Mouse (Mus musculus) layer of hippocampus, adult 8-10 months (tissue): ENCODE results near the gene Rfx2. TPM values are rescaled to one million over a fixed set of nuclear protein-coding genes. Genes with fewer than 3 reads are reported as not detected.

Experiments
- DNase-seq, 2 experiments: peaks; one replicate each; pipeline ENCODE4 v3.0.0; 2022; ENCODE audit warnings: low spot score in 2 of 2
- total RNA-seq, 4 experiments: library from RNA; stranded (reverse); gene quantifications; 2 replicates each; pipeline ENCODE4 v1.2.4; 2022

Rfx2 gene
- total RNA-seq, 4 experiments from 2014 or later, result 4.3 to 6.0 (median 5.0) TPM

DNA sequence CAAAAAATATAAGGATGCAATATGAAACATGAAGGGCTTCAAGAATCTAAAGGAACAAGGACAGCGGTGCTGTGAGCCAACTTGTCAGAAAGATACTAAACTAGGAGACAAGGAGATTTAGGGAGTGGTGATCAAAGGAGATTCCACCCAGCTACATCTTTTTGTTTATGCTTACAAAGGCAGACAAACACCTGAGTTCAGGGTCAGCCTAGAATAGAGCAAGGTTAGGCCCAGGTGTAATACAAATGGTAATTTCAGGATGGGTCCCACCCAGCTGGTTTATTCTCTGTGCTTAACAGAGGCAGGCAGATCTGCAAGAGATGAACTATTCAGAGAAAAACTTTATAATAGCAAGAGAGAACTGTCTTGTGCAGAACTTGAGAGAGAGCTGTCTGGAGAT is 2.6 kb upstream of the Rfx2 start:
- DNase-seq, result no peak

DNA sequence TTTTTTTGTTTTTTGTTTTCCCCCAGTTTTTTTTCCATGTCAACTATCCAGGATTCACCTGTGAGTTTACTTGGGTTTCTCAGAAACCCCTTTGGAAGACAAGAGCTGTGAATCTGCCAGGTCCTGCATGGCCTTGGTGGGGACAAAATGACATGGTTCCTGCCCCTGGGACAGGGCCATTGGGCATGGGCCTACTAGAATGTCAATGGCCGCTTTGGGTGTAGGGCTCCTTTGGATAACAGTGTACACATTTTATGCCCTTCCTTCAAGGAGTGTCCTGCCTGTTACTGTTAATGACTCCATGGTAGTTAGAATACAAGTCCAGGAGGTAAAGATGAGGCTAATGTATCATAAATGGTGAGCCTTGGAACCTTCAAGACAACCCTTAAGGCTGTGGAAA is 2.1 kb upstream of the Rfx2 start:
- no peak for DNase-seq

DNA sequence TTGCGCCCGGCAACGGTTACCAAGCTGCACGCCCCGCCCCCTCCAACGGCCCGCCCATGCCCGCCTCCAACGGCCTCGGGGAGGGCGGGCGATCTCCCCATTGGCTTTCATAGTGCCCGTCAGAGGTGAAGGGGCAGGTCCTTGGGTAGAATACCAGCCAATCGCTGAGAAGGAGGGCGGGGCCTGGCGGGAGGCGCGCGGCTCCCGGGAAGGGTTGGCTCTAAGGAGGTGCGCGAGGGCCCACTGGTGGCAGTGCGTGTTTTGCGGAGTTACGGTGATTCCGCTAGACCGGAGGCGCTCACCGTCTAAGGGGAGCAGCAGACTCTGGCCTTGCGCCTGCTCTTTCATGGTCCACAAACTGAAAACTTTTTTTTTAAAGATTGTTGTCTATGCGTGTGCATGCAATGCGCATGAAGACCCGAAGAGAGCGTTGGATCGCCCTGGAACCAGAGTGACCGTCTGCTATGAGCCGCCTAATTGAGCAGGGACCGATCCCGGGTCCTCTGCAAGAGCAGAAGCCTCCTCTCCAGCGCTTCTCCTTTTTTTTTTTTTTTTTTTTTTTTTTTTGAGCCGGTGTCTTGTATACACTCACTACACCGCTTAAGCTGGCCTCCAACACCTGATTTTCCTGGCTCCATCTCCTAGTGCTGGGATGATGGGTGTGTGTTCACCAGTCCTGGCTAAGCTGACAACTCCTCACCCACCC is 451 bp upstream of the Rfx2 start:
- peak; percentile 97 to 98 for DNase-seq

DNA sequence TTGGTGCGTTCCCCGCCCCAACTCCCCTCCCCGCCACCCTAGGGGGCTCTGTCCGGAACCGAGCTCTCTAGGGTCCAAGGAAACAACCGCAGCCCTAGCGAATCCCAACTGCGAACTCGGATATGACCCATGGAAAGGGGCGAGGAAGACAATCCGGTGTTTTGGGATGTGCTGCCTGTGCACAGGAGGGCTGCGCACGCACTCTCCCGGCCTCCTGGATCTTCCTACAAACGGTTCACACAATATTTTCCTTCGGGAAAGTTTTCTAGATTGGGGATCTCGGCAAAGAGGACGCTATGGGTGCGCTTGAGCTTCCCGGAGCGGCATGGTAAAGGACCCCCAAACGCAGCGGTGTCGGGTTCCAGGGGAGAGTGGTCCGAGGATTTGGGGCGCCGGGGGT is 1.0 kb downstream of the Rfx2 start:
- no peak for DNase-seq

DNA sequence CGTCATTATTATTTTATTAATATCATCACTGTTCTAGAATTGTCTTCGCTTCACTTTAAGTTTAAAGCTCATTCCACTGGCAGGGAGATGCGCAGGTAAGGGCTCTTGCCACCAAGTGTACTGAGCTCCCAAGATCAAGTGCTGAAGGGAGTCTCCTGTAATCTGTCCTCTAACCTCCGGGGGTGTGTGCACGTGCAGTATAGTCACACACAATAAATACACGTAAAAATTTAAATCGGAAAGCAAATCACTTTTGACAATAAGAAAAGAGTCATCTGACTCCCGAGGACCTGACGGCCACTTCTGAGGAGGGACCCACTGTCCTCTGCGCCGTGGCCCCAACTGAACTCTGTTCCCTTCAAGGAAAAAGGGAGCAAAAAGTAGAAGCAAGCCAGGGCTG is 1.6 kb downstream of the Rfx2 start:
- no peak for DNase-seq

DNA sequence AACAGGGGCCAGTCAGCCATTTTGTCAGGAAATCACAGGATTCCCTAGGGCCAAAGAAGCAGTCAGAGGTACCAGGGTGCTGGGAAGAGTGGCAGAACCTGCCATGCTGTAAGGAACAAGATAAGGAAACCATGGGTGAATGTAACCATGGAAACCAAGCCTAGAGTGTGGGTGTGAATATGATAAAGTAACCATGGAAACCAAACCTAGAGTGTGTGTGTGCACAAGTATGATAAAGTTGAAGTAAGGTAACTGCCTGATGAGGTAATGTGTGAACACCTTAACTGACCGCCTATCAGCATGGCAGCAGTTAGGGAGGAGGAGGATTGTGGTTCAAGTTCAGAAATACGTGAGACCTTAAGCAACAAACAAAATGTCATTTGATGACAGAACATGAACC is 4.1 kb downstream of the Rfx2 start:
- DNase-seq, result no peak

DNA sequence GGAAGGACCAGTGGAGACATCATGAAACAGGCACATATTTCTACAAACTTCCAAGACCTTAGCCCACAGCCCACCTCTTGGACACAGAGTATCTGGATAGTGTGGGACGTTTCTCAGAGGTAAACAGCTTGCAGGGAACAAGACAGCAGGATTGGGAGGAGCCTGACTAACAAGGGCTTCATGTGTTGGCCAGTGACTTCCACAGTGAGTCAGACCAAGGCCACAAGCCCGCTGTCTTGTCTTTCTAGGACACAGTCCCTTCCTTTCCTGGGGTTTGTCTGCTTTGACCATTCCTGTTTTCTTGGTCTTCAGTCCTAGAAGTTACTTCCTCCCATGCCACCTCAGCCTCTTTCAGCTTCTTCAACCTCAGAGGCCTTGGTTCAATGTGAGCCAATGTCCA is 7.5 kb downstream of the Rfx2 start:
- no peak for DNase-seq

DNA sequence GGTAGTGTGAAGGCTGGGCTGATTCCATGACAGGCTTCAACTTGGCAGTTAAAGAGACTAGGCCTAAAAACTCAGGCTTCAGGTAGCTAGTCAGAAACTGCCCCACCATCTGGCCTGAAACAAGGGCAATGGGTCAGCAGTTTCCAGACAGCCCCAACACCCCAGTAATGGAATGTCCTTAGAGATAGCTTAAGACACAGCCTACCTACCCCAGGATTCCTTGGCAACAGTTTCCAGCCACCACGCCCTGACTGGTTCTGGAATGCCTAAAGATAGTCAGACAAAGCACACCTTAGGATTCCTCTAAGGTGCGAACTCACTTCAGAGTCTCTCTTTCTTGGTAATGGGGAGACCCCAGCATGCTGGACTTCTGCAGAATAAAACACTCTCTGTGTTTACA is 8.4 kb downstream of the Rfx2 start:
- no peak for DNase-seq

DNA sequence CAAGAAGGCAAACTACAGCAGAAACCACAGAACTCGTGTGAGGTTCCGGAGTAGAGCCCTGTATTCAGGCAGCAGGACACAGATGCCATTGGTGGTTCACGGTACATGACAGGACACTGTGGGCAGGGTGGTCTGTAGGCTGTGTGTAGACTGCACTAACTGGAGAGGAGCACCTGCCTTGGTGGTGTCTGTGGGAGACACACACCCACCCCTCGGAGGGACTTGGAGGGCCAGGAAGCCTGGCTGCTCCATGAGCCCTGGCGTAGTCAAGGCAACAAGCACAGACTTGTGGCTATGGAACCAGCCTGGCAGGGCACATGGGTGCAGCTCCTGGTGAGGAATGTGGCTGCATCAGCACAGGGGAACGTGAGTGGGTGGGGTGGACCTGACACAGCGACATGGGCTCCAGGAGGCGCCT is 11.1 kb downstream of the Rfx2 start:
- peak; percentile 52 for DNase-seq

DNA sequence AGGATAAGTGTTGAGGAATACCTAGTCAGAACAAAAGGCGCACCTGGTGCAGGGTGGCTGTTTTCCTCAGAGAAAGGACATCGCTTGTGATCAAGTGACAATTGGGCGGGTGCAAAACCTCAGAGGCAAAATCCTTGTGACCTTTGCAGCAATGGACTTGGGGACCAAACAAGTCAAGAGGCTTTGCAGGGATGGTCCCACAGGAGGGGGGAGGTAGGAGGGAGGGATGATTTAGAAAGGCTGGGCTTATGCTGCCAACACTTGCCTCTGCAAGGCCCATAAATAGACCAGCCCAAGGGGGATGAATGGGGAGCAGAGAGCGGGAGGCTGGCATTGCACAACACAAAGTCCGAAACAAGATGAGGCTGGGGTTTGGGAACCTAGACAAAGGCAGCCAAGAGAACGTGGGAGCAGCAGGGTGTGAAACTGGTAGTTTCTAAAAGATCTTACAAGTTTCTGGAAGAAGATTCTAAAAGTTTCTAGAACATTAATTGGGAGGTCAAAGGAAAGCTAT is 11.7 kb downstream of the Rfx2 start:
- DNase-seq, result no peak

DNA sequence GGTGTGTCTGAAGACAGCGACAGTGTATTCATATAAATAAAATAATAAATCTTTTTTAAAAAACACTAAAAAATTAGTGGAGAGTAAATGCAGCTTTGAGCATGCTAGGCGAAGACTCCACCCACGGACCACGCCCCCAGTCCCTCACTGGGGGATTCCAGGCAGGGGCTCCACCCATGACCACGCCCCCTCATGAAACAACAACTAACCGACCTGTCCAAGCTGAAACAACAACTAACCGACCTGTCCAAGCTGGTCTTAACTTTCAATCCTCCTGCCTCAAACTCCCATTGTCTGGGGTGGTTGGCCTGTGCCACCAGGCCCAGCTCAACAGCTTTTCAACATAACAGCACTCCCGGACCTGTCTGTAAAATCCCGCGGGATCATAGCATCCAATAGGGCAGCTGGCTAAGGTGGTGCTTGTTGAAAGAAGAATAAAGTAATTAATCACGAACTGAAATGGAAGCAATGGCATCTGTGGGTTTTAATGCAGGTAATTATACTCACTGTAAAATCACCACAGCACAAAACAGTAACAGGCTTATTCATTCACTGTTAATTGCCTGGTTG is 12.7 kb downstream of the Rfx2 start:
- DNase-seq, result no peak

DNA sequence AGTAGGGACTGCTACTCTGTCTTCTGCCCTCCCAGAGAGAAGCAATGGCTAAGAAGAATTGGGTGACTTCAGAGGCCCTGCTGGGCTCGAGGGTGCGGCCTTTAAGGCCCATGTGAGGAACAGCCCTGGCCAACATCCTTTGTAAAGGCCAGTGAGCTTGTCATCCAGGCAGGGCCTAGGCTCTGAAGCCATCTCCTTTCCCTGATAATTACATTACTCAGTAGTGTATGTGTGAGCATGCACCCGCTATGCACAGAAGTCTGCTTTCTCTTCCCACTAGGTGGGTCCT is 15.8 kb downstream of the Rfx2 start:
- DNase-seq, result no peak

DNA sequence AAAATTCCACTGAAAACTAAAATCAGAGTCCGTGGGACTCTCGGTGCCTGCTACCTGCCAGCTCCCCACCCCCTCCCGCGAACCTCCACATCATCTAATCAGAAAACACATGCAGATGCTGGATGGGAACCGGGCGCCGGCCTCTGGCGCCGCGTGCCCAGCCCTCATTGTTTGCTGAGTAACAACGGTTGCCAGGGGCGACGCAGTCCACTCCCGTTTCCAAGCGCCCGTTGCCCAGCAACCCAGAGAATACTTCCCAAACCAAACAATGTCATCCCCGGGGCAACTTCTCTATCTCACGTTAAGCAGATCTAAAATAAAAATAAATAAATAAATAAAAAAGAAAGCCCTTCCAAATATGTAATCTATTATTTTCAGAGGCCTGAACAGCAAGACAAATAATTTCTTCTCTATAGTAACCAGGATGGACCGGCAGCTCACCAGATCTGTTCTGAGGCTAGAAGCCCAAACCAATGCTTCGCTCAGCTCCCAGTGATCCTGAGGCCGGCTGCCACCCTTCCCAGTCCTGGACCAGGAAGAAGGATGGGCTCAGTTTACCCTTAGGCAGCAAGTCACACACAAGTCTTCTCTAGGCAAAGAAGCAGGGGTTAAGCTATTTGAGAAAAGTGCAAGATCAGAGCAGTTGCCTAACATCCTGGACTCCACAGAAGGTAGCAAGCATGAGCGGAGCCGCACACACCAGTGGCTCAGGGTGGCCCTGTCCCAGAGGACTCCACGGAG is 16.3 kb downstream of the Rfx2 start:
- peak; percentile 88 for DNase-seq

DNA sequence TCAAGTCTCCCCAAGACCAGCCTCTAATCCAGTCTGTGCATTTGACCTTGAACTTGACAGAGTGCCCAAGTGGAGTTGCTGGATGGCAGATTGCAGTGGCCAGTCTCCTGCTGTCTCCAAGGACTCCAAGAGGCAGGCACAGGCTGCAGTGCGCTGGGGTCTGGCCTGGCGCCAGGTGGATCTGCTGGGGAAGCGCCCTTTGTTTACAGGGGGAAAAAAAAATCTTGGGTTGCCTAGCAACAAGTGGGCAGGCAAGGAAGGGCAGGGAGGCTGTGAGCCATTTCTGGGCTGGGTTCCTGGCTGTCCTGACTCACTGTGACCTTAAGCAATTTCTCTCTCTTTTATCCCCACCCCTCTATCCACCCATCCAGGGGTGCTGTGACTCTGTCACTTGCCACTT is 20.6 kb downstream of the Rfx2 start:
- DNase-seq, result peak; percentile 81 to 82

DNA sequence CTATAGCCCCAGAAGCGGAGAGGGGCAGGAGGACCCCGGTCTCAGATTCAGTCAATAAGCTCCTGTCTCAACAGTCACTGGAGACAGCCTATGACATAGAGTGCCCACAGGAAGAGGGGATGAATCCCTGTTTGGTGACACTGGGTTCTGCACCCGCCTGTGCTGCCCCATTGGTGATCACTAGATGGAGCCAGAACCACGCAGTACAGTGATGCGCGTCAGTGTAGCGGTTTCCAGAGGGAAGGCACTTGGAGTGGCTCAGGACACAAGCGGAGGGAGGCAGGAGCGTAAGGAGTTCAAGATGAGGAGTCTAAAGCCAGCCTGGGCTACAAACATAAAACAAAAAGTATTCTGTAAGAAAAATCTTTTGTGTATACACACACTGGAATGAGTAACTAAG is 22.3 kb downstream of the Rfx2 start:
- peak; percentile 67 to 84 for DNase-seq

DNA sequence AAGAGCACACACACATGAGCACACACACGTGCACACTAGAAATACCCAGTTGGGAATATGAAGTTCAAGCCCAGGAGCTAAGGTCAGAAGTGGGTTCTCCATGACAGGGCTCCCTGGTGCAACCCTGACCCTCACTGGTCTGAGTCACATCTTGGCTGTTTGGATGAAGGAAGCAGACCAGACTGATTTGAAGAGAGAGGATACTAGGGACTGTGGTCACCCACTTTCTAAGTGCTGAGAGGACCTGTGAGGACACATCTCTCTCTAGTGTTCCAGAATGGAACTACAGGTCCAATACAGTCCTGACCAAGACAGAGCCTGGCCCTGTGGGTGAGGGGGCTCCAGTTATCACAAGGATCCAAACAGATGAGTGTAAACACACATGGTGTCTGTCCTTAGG is 25.0 kb downstream of the Rfx2 start:
- DNase-seq, result no peak

DNA sequence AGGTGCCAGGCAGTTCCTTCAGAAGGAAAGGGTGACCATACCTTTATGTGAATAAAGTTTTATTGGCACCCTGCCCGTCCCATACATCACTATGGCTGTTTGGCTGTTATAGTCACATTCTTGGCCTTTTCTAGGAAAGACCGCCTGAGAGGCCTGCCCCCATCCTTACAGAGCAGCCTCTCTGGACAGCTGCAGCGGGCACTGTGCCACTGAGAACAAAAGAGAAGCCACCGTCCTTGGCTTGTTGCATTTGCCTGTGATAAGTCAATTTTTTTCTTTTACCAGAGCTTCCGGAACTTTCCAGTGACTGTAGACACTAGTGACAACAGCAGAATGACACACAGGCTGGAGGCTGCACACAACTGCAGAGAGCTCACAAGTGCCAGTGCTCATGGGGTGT is 25.9 kb downstream of the Rfx2 start:
- DNase-seq, result no peak

DNA sequence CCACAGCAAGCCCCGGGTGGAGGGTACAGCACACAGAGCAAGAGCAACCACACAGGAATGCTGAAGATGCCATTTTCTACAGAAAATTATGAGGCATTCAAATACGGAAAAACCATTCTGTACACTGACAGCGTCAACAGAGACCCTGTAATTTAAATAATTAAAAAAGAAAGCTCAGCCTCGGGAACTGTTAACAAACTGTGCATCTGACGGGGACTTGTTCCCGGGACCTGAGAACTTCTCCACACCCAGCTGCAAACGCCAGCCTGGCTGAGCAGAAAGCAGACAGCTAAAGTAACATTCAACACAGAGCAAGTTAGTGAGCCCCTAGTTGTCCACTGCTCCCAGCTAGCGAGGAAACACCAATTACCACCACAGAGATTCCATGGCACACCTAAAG is 28.7 kb downstream of the Rfx2 start:
- no peak for DNase-seq

DNA sequence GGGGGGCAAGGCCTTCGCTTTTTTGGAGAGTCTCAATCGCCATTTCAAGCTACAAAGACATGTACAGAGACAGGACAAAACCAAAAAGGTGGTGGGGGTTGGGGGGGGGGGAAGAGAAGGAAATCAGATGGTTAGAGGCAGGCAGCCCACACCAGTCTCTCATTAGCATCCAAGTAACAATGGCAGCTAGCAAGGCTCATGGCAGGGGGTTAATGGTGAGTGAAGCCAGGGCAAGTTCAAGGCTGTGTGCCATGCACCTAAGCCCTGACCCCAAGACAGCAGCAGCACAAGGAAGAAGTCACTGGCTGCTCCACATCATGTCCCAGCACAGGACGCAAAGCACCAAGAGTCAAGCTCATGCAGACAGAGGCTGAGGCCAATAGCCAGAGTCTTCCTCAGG is 31.5 kb downstream of the Rfx2 start:
- DNase-seq, result no peak

DNA sequence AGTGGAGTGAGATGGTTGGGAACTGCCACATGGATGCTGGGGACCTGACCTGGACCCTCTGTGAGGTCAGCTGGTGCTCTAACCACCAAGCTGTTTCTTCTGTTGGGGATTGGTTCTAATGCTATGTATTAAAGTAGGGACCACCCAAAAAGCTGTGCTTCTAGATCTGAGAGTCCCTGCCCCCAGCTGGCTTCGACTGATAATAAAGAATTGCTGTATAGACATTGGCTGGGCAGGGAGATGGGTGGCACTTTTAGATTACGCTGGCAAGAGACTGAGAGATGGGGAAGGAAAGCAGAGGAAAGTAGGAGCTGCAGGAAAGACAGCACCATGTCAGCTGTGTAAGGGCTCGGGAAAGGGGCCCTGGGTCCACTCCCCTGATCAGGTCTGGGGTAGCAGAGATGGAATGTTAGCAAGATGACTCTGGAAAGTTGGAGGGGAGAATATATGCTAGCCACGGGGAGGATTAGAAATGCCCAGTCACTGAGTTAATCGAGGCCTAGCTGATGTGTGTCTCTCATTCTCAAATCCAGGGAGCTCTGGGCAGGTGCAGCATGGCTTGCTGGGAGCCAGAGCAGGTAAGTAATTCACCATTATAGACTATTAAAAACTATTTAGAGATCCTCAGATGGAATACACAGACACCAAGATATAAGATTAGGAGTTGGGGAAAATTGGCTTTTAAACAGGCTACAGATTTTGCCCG is 37.0 kb downstream of the Rfx2 start:
- DNase-seq, result no peak

DNA sequence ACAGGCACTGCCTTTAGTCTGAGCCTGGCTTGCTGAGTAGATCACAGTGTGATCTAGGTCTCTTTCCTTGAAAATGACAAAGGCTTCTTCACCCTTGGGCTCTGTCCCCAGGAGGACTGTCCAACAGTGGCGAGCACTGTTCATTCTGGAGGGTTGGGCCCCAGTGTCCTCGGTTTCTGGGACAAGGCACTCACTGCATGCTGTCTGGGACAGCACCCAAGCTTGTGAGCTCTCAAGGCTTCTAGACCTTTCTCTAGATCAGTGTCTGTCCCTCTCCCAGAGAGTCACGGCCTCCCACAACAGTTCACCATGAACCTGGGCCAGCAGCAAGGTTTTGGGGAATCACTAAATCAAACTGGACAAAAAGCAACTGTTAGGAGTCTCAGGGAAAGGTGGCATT is 38.2 kb downstream of the Rfx2 start:
- DNase-seq, result no peak

DNA sequence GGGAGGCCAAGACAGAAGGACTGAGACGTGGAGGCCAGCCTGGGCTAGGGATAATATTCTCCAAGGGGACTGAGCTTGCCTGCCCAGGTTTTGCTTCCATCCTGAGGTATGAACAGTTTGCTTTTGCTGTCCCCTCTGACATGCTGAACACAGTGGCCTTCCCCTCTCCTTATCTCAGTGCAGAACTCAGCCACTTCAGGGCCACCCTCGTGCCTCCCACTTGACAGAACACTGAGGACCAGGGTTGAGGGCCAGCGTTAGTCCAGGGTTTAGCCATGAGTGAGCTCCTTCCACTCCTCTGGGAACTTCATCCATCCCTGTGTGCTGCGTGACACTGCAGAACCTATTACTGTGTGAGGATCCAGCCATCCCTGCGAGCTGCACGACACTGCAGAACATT is 41.5 kb downstream of the Rfx2 start:
- no peak for DNase-seq
